Mouse (Mus musculus): ENCODE data around the gene Slc3a2. TPM values are rescaled to one million over a fixed set of nuclear protein-coding genes. Genes with fewer than 3 reads are reported as not detected.

Slc3a2 gene
- total and polyA plus RNA-seq, 3 experiments, result 41.0 to 61.1 (median 42.2) TPM

GRCm38 (mm10) chr19:8714653-8715481 is 8.3 kb downstream of the Slc3a2 start:
- intact Hi-C loops (cut with DNase I), result loop anchor here (10.0 kb wide), 1 partner anchor 390 kb away; no protein-coding TSS in a partner anchor
- no peak overlapping the region for H3K9ac ChIP-seq (ENCODE audit: low read depth, low read length)
- DNase-seq, result peak in 1 of 2 experiments; percentile 39

GRCm38 (mm10) chr19:8713997-8714652 is 9.0 kb downstream of the Slc3a2 start:
- peaks cover 29% of the 10 kb centered on the region for H3K36me3 ChIP-seq (ENCODE audit: control insufficient read depth, insufficient read depth, low read length)
- H3K27me3 ChIP-seq (ENCODE audit: control insufficient read depth, insufficient read depth, low read length), result no peaks in the 10 kb centered on the region
- peak overlapping the region; percentile 90 for H3K27ac ChIP-seq
- no peak for DNase-seq
- no peaks in the 10 kb centered on the region for H3K79me2 ChIP-seq (replicated peaks; ENCODE audit: control insufficient read depth, insufficient read depth, low read length)
- H3K4me1 ChIP-seq (ENCODE audit: control insufficient read depth, insufficient read depth, low read length), result peaks cover 11% of the 10 kb centered on the region
- intact Hi-C loops (cut with DNase I), result loop anchor here (1.0 to 10.0 kb wide), 2 partner anchors 9 to 391 kb away; partner anchors contain the start of gene Slc3a2
- H3K4me3 ChIP-seq, result peak overlapping the region; percentile 84
- peak overlapping the region; percentile 61 for H3K9ac ChIP-seq (ENCODE audit: low read depth, low read length)
- TF ChIP-seq POLR2A (IDR thresholded peaks at IDR 0.05; ENCODE audit: insufficient read depth, low read depth, low read length), result no peak
- no peak for TF ChIP-seq CTCF (IDR thresholded peaks at IDR 0.05)
- TF ChIP-seq EP300 (IDR thresholded peaks at IDR 0.05; ENCODE audit: insufficient read depth, low read depth, low read length), result peak; percentile 4; the same call in 1 of the 2 replicates
- 9% methylated on average over 13 of the region's 13 CpGs for WGBS

More at GRCm38 (mm10) chr19:8714653-8715481, 8.3 kb downstream of the Slc3a2 start:
- Histone ChIP-seq H3K36me3 (ENCODE audit: control insufficient read depth, insufficient read depth, low read length) (peaks cover 27% of the 10 kb centered on the region), H3K4me1 (ENCODE audit: control insufficient read depth, insufficient read depth, low read length) (peaks cover 11% of the 10 kb centered on the region), H3K4me3 (no peak overlapping the region), H3K79me2 (replicated peaks; ENCODE audit: control insufficient read depth, insufficient read depth, low read length) (no peaks in the 10 kb centered on the region), H3K27ac (peak overlapping the region; percentile 38; the same call in 1 of the 2 replicates), H3K27me3 (ENCODE audit: control insufficient read depth, insufficient read depth, low read length) (no peaks in the 10 kb centered on the region)
- 51% methylated on average over 10 of the region's 10 CpGs for WGBS
- TF ChIP-seq CTCF (IDR thresholded peaks at IDR 0.05) (0 out of 2 replicates have a peak, but pooled peaks have one; percentile 13), EP300 (IDR thresholded peaks at IDR 0.05; ENCODE audit: insufficient read depth, low read depth, low read length) (no peak)

DNA sequence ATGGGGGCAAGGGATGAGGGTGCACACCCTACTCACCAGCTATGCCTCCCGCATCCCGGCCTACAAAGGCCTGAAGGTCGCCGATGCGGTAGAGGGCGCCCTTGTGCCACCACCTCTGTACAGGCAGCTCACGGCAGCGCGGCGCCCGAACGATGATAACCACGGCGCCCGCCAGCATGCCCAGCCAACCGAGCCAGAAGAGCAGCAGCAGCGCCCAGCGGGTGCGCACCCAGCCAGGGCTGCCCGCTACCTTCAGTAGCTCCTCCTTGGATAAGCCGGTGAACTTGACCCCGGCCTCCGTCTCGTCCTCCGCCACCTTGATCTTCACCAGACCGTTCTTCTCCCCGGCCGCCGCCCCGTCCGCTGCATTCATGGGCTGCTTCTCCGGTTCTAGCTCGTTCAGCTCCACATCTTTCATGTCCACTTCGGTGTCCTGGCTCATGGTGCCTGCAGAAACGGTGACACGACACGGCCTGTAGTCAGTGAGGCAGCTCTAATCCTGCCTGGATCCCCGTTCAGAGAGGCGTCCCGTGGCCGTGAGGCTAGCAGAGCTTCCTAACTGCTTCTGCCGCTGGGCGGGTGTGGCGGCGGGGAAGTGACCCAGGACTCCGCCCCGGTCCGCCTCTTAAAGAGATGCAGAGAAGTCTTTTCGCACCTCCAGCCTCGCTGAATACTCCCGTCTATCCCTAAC is 9.7 kb downstream of the Slc3a2 start:
- H3K27me3 ChIP-seq (ENCODE audit: control insufficient read depth, insufficient read depth, low read length), result no peaks in the 10 kb centered on the region
- peak overlapping the region; percentile 84 for H3K4me3 ChIP-seq
- peak overlapping the region; percentile 77 for H3K9ac ChIP-seq (ENCODE audit: low read depth, low read length)
- no peaks in the 10 kb centered on the region for H3K79me2 ChIP-seq (replicated peaks; ENCODE audit: control insufficient read depth, insufficient read depth, low read length)
- peak overlapping the region; percentile 90 for H3K27ac ChIP-seq
- intact Hi-C loops (cut with DNase I), result loop anchor here (1.0 to 10.0 kb wide), 2 partner anchors 10 to 391 kb away; partner anchors contain the start of gene Slc3a2
- DNase-seq, result peak; percentile 95
- H3K36me3 ChIP-seq (ENCODE audit: control insufficient read depth, insufficient read depth, low read length), result peaks cover 29% of the 10 kb centered on the region
- peaks cover 11% of the 10 kb centered on the region for H3K4me1 ChIP-seq (ENCODE audit: control insufficient read depth, insufficient read depth, low read length)
- TF ChIP-seq CTCF (IDR thresholded peaks at IDR 0.05) (peak; percentile 92), POLR2A (IDR thresholded peaks at IDR 0.05; ENCODE audit: insufficient read depth, low read depth, low read length) (peak; percentile 99), EP300 (IDR thresholded peaks at IDR 0.05; ENCODE audit: insufficient read depth, low read depth, low read length) (peak; percentile 61)
- WGBS, result under 1% methylated on average over 51 of the region's 51 CpGs

GRCm38 (mm10) chr19:8712870-8713305 is 10.3 kb downstream of the Slc3a2 start:
- intact Hi-C loops (cut with DNase I), result loop anchor here (1.0 to 10.0 kb wide), 2 partner anchors 10 to 392 kb away; partner anchors contain the start of gene Slc3a2
- TF ChIP-seq CTCF (IDR thresholded peaks at IDR 0.05) (no peak), EP300 (IDR thresholded peaks at IDR 0.05; ENCODE audit: insufficient read depth, low read depth, low read length) (no peak), POLR2A (IDR thresholded peaks at IDR 0.05; ENCODE audit: insufficient read depth, low read depth, low read length) (no peak)
- H3K27ac ChIP-seq, result peak overlapping the region; percentile 90
- peak; percentile 66 to 69 for DNase-seq
- H3K9ac ChIP-seq (ENCODE audit: low read depth, low read length), result peak overlapping the region; percentile 77
- peak overlapping the region; percentile 84 for H3K4me3 ChIP-seq
- no peaks in the 10 kb centered on the region for H3K79me2 ChIP-seq (replicated peaks; ENCODE audit: control insufficient read depth, insufficient read depth, low read length)
- WGBS, result 2% methylated on average over 13 of the region's 13 CpGs
- H3K36me3 ChIP-seq (ENCODE audit: control insufficient read depth, insufficient read depth, low read length), result peaks cover 29% of the 10 kb centered on the region
- H3K4me1 ChIP-seq (ENCODE audit: control insufficient read depth, insufficient read depth, low read length), result peaks cover 11% of the 10 kb centered on the region
- H3K27me3 ChIP-seq (ENCODE audit: control insufficient read depth, insufficient read depth, low read length), result no peaks in the 10 kb centered on the region
